Comparison of ENCODE assay signal across 21 mouse cellular contexts in genomic region chr2:156767108-156767507, GRCm38 (mm10). TPM values are rescaled to one million over a fixed set of nuclear protein-coding genes. Genes with fewer than 3 reads are reported as not detected.
DNase-seq lines count a peak whose midpoint lies in the region; ATAC-seq lines count a peak whose summit lies in the region.
"Had no signal": no experiment of that assay in that cellular context is flagged by ENCODE, and none has a peak within 500 bp of the region (broad histone marks: within the 10 kb centered on the region; RNA-seq: fewer than 3 reads in every experiment).

No protein-coding gene starts in this region.

- H3K9me3 ChIP-seq in forebrain, embryonic 12.5 days, result no peaks in the 10 kb centered on the region
- no peaks in the 10 kb centered on the region for H3K9me3 ChIP-seq in forebrain, embryonic 10.5 days
- H3K9me3 ChIP-seq in megakaryocyte, embryonic 14.5 days, result no peaks in the 10 kb centered on the region
- H3K9me3 ChIP-seq in forebrain, embryonic 15.5 days, result no peaks in the 10 kb centered on the region
- H3K9me3 ChIP-seq in neural tube, embryonic 15.5 days (replicated peaks), result no peaks in the 10 kb centered on the region
- H3K9me3 ChIP-seq: embryonic facial prominence, embryonic 12.5 days; heart, embryonic 12.5 days; hindbrain, embryonic 15.5 days; intestine, embryonic 15.5 days had no signal

- H3K27ac ChIP-seq in forebrain, embryonic 12.5 days, result peak overlapping the region; percentile 26; the same call in 1 of the 2 replicates
- no peak overlapping the region for H3K27ac ChIP-seq in forebrain, embryonic 10.5 days
- peak overlapping the region; percentile 51; the same call in 1 of the 2 replicates for H3K27ac ChIP-seq in forebrain, embryonic 15.5 days (replicated peaks)
- H3K27ac ChIP-seq in neural tube, embryonic 15.5 days (replicated peaks), result peak overlapping the region; percentile 52
- H3K27ac ChIP-seq: embryonic facial prominence, embryonic 12.5 days; hindbrain, embryonic 15.5 days; intestine, embryonic 15.5 days had no signal

- no peak overlapping the region for H3K4me2 ChIP-seq in forebrain, embryonic 12.5 days
- no peak overlapping the region for H3K4me2 ChIP-seq in forebrain, embryonic 15.5 days (replicated peaks)
- H3K4me2 ChIP-seq in neural tube, embryonic 15.5 days, result no peak overlapping the region
- H3K4me2 ChIP-seq: embryonic facial prominence, embryonic 12.5 days; heart, embryonic 12.5 days; hindbrain, embryonic 15.5 days; intestine, embryonic 15.5 days had no signal

- 78% methylated on average over 5 of the region's 5 CpGs for WGBS in forebrain, embryonic 12.5 days
- WGBS in forebrain, embryonic 10.5 days, result 86% methylated on average over 5 of the region's 5 CpGs
- 67% methylated on average over 5 of the region's 5 CpGs for WGBS in forebrain, embryonic 15.5 days
- 52% methylated on average over 5 of the region's 5 CpGs for WGBS in neural tube, embryonic 15.5 days

- no peak overlapping the region for H3K4me3 ChIP-seq in forebrain, embryonic 12.5 days (replicated peaks)
- H3K4me3 ChIP-seq in forebrain, embryonic 10.5 days, result no peak overlapping the region
- peak overlapping the region; percentile 80 for H3K4me3 ChIP-seq in megakaryocyte, embryonic 14.5 days (replicated peaks)
- H3K4me3 ChIP-seq in forebrain, embryonic 15.5 days, result no peak overlapping the region
- no peak overlapping the region for H3K4me3 ChIP-seq in neural tube, embryonic 15.5 days (replicated peaks)
- H3K4me3 ChIP-seq: embryonic facial prominence, embryonic 12.5 days; erythroblast, embryonic 14.5 days; heart, embryonic 12.5 days; hindbrain, embryonic 15.5 days; intestine, embryonic 15.5 days; layer of hippocampus, adult 2 months had no signal

- intact Hi-C loops in left cerebral cortex, postnatal 4 days (cut with DNase I), result no loop called here

- peaks cover 21% of the 10 kb centered on the region for H3K36me3 ChIP-seq in forebrain, embryonic 12.5 days (replicated peaks)
- H3K36me3 ChIP-seq in forebrain, embryonic 10.5 days (replicated peaks), result peaks cover 31% of the 10 kb centered on the region
- peaks cover 35% of the 10 kb centered on the region for H3K36me3 ChIP-seq in megakaryocyte, embryonic 14.5 days (replicated peaks; ENCODE audit: low read length)
- peaks cover 20% of the 10 kb centered on the region for H3K36me3 ChIP-seq in forebrain, embryonic 15.5 days
- H3K36me3 ChIP-seq in neural tube, embryonic 15.5 days, result peaks cover 18% of the 10 kb centered on the region

- no peak for DNase-seq in forebrain, embryonic 10.5 days (ENCODE audit: extremely low spot score, low spot score)
- no peak for DNase-seq in left cerebral cortex, postnatal 4 days
- DNase-seq: B cell, adult 2 months; cerebellum, adult 2 months; layer of hippocampus, postnatal 36 days; liver; right cerebral cortex, postnatal 25 days; thymus, adult 18-20 months had no signal

- H3K9ac ChIP-seq in forebrain, embryonic 12.5 days, result no peak overlapping the region
- H3K9ac ChIP-seq in forebrain, embryonic 15.5 days (replicated peaks), result no peak overlapping the region
- no peak overlapping the region for H3K9ac ChIP-seq in neural tube, embryonic 15.5 days (replicated peaks)
- H3K9ac ChIP-seq: embryonic facial prominence, embryonic 12.5 days; heart, embryonic 12.5 days; hindbrain, embryonic 15.5 days; intestine, embryonic 15.5 days had no signal

- no peaks in the 10 kb centered on the region for H3K27me3 ChIP-seq in forebrain, embryonic 12.5 days
- no peaks in the 10 kb centered on the region for H3K27me3 ChIP-seq in forebrain, embryonic 10.5 days (ENCODE audit: poor library complexity, severe bottlenecking)
- no peaks in the 10 kb centered on the region for H3K27me3 ChIP-seq in megakaryocyte, embryonic 14.5 days (replicated peaks)
- no peaks in the 10 kb centered on the region for H3K27me3 ChIP-seq in forebrain, embryonic 15.5 days
- no peaks in the 10 kb centered on the region for H3K27me3 ChIP-seq in neural tube, embryonic 15.5 days (replicated peaks)
- H3K27me3 ChIP-seq: embryonic facial prominence, embryonic 12.5 days; heart, embryonic 12.5 days; hindbrain, embryonic 15.5 days; intestine, embryonic 15.5 days had no signal

- H3K4me1 ChIP-seq in forebrain, embryonic 12.5 days, result no peaks in the 10 kb centered on the region
- H3K4me1 ChIP-seq in forebrain, embryonic 10.5 days, result no peaks in the 10 kb centered on the region
- H3K4me1 ChIP-seq in megakaryocyte, embryonic 14.5 days, result peaks cover 84% of the 10 kb centered on the region
- 0 out of 2 replicates have a peak, but pooled peaks cover 6% of the 10 kb centered on the region for H3K4me1 ChIP-seq in forebrain, embryonic 15.5 days
- H3K4me1 ChIP-seq in neural tube, embryonic 15.5 days, result peaks cover 17% of the 10 kb centered on the region
- H3K4me1 ChIP-seq: hindbrain, embryonic 15.5 days; intestine, embryonic 15.5 days had no signal

- no peak for ATAC-seq in forebrain, embryonic 12.5 days (ENCODE audit: low FRiP score)
- no peak for ATAC-seq in megakaryocyte, adult 5-6 weeks (ENCODE audit: poor library complexity, severe bottlenecking)
- 0 out of 2 replicates have a peak, but pooled peaks have one; percentile 7 for ATAC-seq in forebrain, embryonic 15.5 days (replicated peaks)
- ATAC-seq in neural tube, embryonic 15.5 days (ENCODE audit: low FRiP score), result no peak
- ATAC-seq: intestine, embryonic 15.5 days; lung, postnatal 0 days had no signal

RNA-seq across cellular contexts. Expression of gene Myl9, which starts 8.1 kb away (rescaled TPM):
- polyA plus RNA-seq in forebrain, embryonic 12.5 days (2016; fragmentation: Nextera tagmentation; extraction: Ambion mirVana), result 61.4 and 95.4 TPM in 2 replicates
- 79.0 and 80.3 TPM in 2 replicates for polyA plus RNA-seq in forebrain, embryonic 10.5 days (2016; fragmentation: Nextera tagmentation; extraction: Ambion mirVana)
- 143 and 182 TPM in 2 replicates for polyA plus RNA-seq in megakaryocyte, embryonic 14.5 days (2012; ENCODE audit: insufficient read depth, low replicate concordance)
- not detected in 2 replicates for total RNA-seq in megakaryocyte, adult 5-6 weeks (2015)
- total RNA-seq in megakaryocyte, adult 5-6 weeks (2017), result not detected in 2 replicates
- 32.2 and 34.2 TPM in 2 replicates for polyA plus RNA-seq in forebrain, embryonic 15.5 days (2015; fragmentation: Nextera tagmentation; extraction: Ambion mirVana)
- 40.8 and 169 TPM in 2 replicates for polyA plus RNA-seq in neural tube, embryonic 15.5 days (2015; fragmentation: Nextera tagmentation; extraction: Ambion mirVana)
- 10 to 100 TPM; 13.4 to 18.6 TPM for total RNA-seq in left cerebral cortex, postnatal 4 days (2021)
- total RNA-seq: megakaryocyte-erythroid progenitor cell, adult 5-6 weeks had no signal
